Mouse (Mus musculus) liver, postnatal 0 days (tissue): ENCODE measurements around the gene Cnot6. TPM values are rescaled to one million over a fixed set of nuclear protein-coding genes. Genes with fewer than 3 reads are reported as not detected.

Experiments
- ATAC-seq: fragments of 200-750 bp; cut with Nextera tagmentation; 2 replicates; pipeline ENCODE4 v1.8.0; 2017; ENCODE audit warnings: mild to moderate bottlenecking, moderate library complexity
- DNase-seq: peaks from one replicate; pipeline ENCODE4 v3.0.0-alpha.2; 2016
- H3K27ac ChIP-seq: fragments of 300-500 bp; sonication (generic); 2 replicates; pipeline ENCODE4 v1.5.1; 2014; ENCODE audit warnings: antibody characterized with exemption, moderate library complexity, mild to moderate bottlenecking, low read depth
- H3K27me3 ChIP-seq: fragments of 300-500 bp; sonication (generic); 2 replicates; pipeline ENCODE4 v1.6.1; 2014; ENCODE audit warnings: low read length, control low read depth, mixed read lengths; ENCODE audit not compliant: insufficient read depth
- H3K36me3 ChIP-seq: fragments of 300-500 bp; sonication (generic); replicated peaks from 2 replicates; pipeline ENCODE4 v1.6.1; 2014; ENCODE audit warnings: mild to moderate bottlenecking, control low read depth, low read length, moderate library complexity, mixed read lengths; ENCODE audit not compliant: insufficient read depth
- H3K4me1 ChIP-seq: fragments of 300-500 bp; sonication (generic); 2 replicates; pipeline ENCODE4 v1.6.1; 2014; ENCODE audit warnings: antibody characterized with exemption, mild to moderate bottlenecking, control low read depth; ENCODE audit not compliant: insufficient read depth
- H3K4me2 ChIP-seq: fragments of 300-500 bp; sonication (generic); 2 replicates; pipeline ENCODE4 v1.6.1; 2014; ENCODE audit warnings: low read depth, mild to moderate bottlenecking, low read length, moderate library complexity, mixed read lengths
- H3K4me3 ChIP-seq: fragments of 300-500 bp; sonication (generic); 2 replicates; pipeline ENCODE4 v1.5.1; 2014; ENCODE audit warnings: low read depth, low read length
- H3K9ac ChIP-seq: fragments of 300-500 bp; sonication (generic); replicated peaks from 2 replicates; pipeline ENCODE4 v1.6.1; 2014; ENCODE audit warnings: mild to moderate bottlenecking, moderate library complexity
- H3K9me3 ChIP-seq: fragments of 300-500 bp; sonication (generic); 2 replicates; pipeline ENCODE4 v1.6.1; 2016; ENCODE audit warnings: mild to moderate bottlenecking, control low read depth, low read length, mixed read lengths
- CTCF ChIP-seq: sonication (generic); IDR thresholded peaks from 2 replicates; pipeline ENCODE4 v1.5.1; 2016; ENCODE audit warnings: antibody characterized with exemption, low read depth
- EP300 ChIP-seq: IDR thresholded peaks from 2 replicates; pipeline ENCODE4 v1.6.1; 2016; ENCODE audit warnings: antibody characterized with exemption, low read depth, mild to moderate bottlenecking
- WGBS: fragments of 180-500 bp; shearing (Covaris S2); extraction: QIAGEN DNeasy Blood & Tissue Kit; methylation state at CpG from one replicate; pipeline ENCODE4 v1.1.7; 2014; ENCODE audit not compliant: insufficient replicate concordance; 5-methylcytosine and 5-hydroxymethylcytosine counted together
- polyA plus RNA-seq: library from polyadenylated mRNA; unstranded; fragments of >200 nt; fragmentation: Nextera tagmentation; extraction: Ambion mirVana; gene quantifications from 2 replicates; pipeline ENCODE4 v1.2.1, GENCODE M21; 2015

Gene Cnot6
- polyA plus RNA-seq, 1 experiment from 2014 or later, result 18.1 TPM

GRCm38 (mm10) chr11:49734771-49735170 lies 22.2 kb upstream of the Cnot6 start:
- no peak overlapping the region for H3K4me2 ChIP-seq
- DNase-seq (no peak), ATAC-seq (no peak)
- 62% methylated on average over 11 of the region's 11 CpGs for WGBS
- TF ChIP-seq CTCF (no peak), EP300 (no peak)
- H3K27ac ChIP-seq, result no peak overlapping the region
- H3K9ac ChIP-seq, result no peak overlapping the region
- H3K4me1 ChIP-seq, result peaks cover 5% of the 10 kb centered on the region; the same call in 1 of the 2 replicates
- no peaks in the 10 kb centered on the region for H3K27me3 ChIP-seq
- no peaks in the 10 kb centered on the region for H3K36me3 ChIP-seq
- no peaks in the 10 kb centered on the region for H3K9me3 ChIP-seq
- no peak overlapping the region for H3K4me3 ChIP-seq

- Histone ChIP-seq H3K9ac (no peak overlapping the region), H3K27ac (no peak overlapping the region), H3K4me1 (no peaks in the 10 kb centered on the region), H3K4me3 (no peak overlapping the region), H3K36me3 (no peaks in the 10 kb centered on the region), H3K27me3 (no peaks in the 10 kb centered on the region), H3K4me2 (no peak overlapping the region), H3K9me3 (no peaks in the 10 kb centered on the region)
- no peak for ATAC-seq
- TF ChIP-seq CTCF (no peak), EP300 (no peak)
- 75% methylated on average over 5 of the region's 5 CpGs for WGBS
- DNase-seq, result no peak
Observed at GRCm38 (mm10) chr11:49730275-49730948, 17.9 kb upstream of the Cnot6 start.

- WGBS, result 10% methylated on average over 3 of the region's 3 CpGs
- Histone ChIP-seq H3K27me3 (no peaks in the 10 kb centered on the region), H3K4me1 (no peaks in the 10 kb centered on the region), H3K9ac (no peak overlapping the region), H3K4me2 (no peak overlapping the region), H3K36me3 (no peaks in the 10 kb centered on the region), H3K27ac (no peak overlapping the region), H3K4me3 (no peak overlapping the region), H3K9me3 (no peaks in the 10 kb centered on the region)
- ATAC-seq (no peak), DNase-seq (peak; percentile 49)
- peak; percentile 88 for TF ChIP-seq CTCF
- no peak for TF ChIP-seq EP300
Observed at GRCm38 (mm10) chr11:49727877-49728276, 15.4 kb upstream of the Cnot6 start.

- 49% methylated on average over 8 of the region's 8 CpGs for WGBS
Observed at GRCm38 (mm10) chr11:49726800-49727199, 14.3 kb upstream of the Cnot6 start.

GRCm38 (mm10) chr11:49724676-49725075 lies 12.2 kb upstream of the Cnot6 start:
- Histone ChIP-seq H3K9ac (no peak overlapping the region), H3K4me1 (no peaks in the 10 kb centered on the region), H3K4me3 (no peak overlapping the region), H3K27me3 (no peaks in the 10 kb centered on the region), H3K36me3 (no peaks in the 10 kb centered on the region), H3K9me3 (no peaks in the 10 kb centered on the region), H3K27ac (no peak overlapping the region), H3K4me2 (no peak overlapping the region)
- no peak for TF ChIP-seq CTCF
- no peak for TF ChIP-seq EP300
- 75% methylated on average over 2 of the region's 2 CpGs for WGBS
- DNase-seq (no peak), ATAC-seq (no peak)

More at GRCm38 (mm10) chr11:49726800-49727199, 14.3 kb upstream of the Cnot6 start:
- H3K9me3 ChIP-seq, result no peaks in the 10 kb centered on the region
- H3K36me3 ChIP-seq, result no peaks in the 10 kb centered on the region
- H3K4me1 ChIP-seq, result no peaks in the 10 kb centered on the region
- DNase-seq, result no peak
- no peak overlapping the region for H3K9ac ChIP-seq
- ATAC-seq, result no peak
- TF ChIP-seq CTCF (no peak), EP300 (no peak)
- no peaks in the 10 kb centered on the region for H3K27me3 ChIP-seq
- H3K4me3 ChIP-seq, result no peak overlapping the region
- H3K27ac ChIP-seq, result no peak overlapping the region
- H3K4me2 ChIP-seq, result no peak overlapping the region

- TF ChIP-seq CTCF (no peak), EP300 (no peak)
- ATAC-seq (no peak), DNase-seq (no peak)
- Histone ChIP-seq H3K9ac (no peak overlapping the region), H3K27me3 (no peaks in the 10 kb centered on the region), H3K9me3 (no peaks in the 10 kb centered on the region), H3K36me3 (no peaks in the 10 kb centered on the region), H3K4me2 (peak overlapping the region; percentile 22; the same call in 1 of the 2 replicates), H3K4me3 (no peak overlapping the region), H3K27ac (no peak overlapping the region), H3K4me1 (no peaks in the 10 kb centered on the region)
- WGBS, result 39% methylated on average over 2 of the region's 2 CpGs
Observed at GRCm38 (mm10) chr11:49723281-49723680, 10.8 kb upstream of the Cnot6 start.

GRCm38 (mm10) chr11:49722692-49723091 lies 10.2 kb upstream of the Cnot6 start:
- 47% methylated on average over 6 of the region's 6 CpGs for WGBS
- Histone ChIP-seq H3K4me1 (no peaks in the 10 kb centered on the region), H3K27ac (no peak overlapping the region), H3K9me3 (no peaks in the 10 kb centered on the region), H3K27me3 (no peaks in the 10 kb centered on the region), H3K4me3 (no peak overlapping the region), H3K36me3 (no peaks in the 10 kb centered on the region), H3K4me2 (no peak overlapping the region; the same call in 1 of the 2 replicates), H3K9ac (no peak overlapping the region)
- no peak for ATAC-seq
- TF ChIP-seq EP300, result no peak
- TF ChIP-seq CTCF, result no peak
- DNase-seq, result no peak
